Mouse (Mus musculus) CD4-positive, CD25-positive, alpha-beta regulatory T cell, adult 2 months (primary cell): ENCODE data around the gene Npr1.
A peak's percentile ranks its signal among the peaks of the same experiment; 100 is the strongest.

Source experiments
- DNase-seq: peaks from one replicate; pipeline ENCODE4 v3.0.0-alpha.2; 2012; ENCODE audit warnings: low read depth, low spot score

The Npr1 gene

GRCm38 (mm10) chr3:90465686-90466310 is at the start of gene Npr1:
TSS of gene Npr1 (minus strand) at chr3:90465866.
- DNase-seq = peak; percentile 21

- DNase-seq = peak; percentile 18
Measured at GRCm38 (mm10) chr3:90515242-90515641, 49.6 kb upstream of the Npr1 start.

- DNase-seq = peak; percentile 75
Measured at GRCm38 (mm10) chr3:90514691-90515090, 49.0 kb upstream of the Npr1 start.

GRCm38 (mm10) chr3:90513796-90514590 is 48.3 kb upstream of the Npr1 start, which contains the start of the genes S100a1 and S100a13:
TSS of gene S100a1 (minus strand) at chr3:90514392.
TSS of gene S100a13 (plus strand) at chr3:90514435.
- peak; percentile 43 for DNase-seq

- DNase-seq = no peak
Measured at GRCm38 (mm10) chr3:90512948-90513642, 47.4 kb upstream of the Npr1 start.

GRCm38 (mm10) chr3:90512276-90512675 is 46.6 kb upstream of the Npr1 start:
- no peak for DNase-seq

GRCm38 (mm10) chr3:90509747-90510123 is 44.1 kb upstream of the Npr1 start:
- no peak for DNase-seq

- DNase-seq = peak; percentile 100
Measured at GRCm38 (mm10) chr3:90508950-90509746, 43.5 kb upstream of the Npr1 start, which contains the start of gene Chtop. TSS of gene Chtop (minus strand) at chr3:90509498.

GRCm38 (mm10) chr3:90508287-90508949 is 42.8 kb upstream of the Npr1 start:
- DNase-seq = peak; percentile 35

- no peak for DNase-seq
Measured at GRCm38 (mm10) chr3:90506362-90506761, 40.7 kb upstream of the Npr1 start.

GRCm38 (mm10) chr3:90505216-90505615 is 39.5 kb upstream of the Npr1 start:
- no peak for DNase-seq

GRCm38 (mm10) chr3:90503444-90503843 is 37.8 kb upstream of the Npr1 start:
- DNase-seq = no peak

- no peak for DNase-seq
Measured at GRCm38 (mm10) chr3:90497597-90497996, 31.9 kb upstream of the Npr1 start.

- DNase-seq = no peak
Measured at GRCm38 (mm10) chr3:90495850-90496525, 30.3 kb upstream of the Npr1 start.

GRCm38 (mm10) chr3:90493831-90494540 is 28.3 kb upstream of the Npr1 start:
- DNase-seq = no peak

- peak; percentile 72 for DNase-seq
Measured at GRCm38 (mm10) chr3:90491350-90491749, 25.7 kb upstream of the Npr1 start.

GRCm38 (mm10) chr3:90490696-90491256 is 25.1 kb upstream of the Npr1 start, which contains the start of gene Snapin:
TSS of gene Snapin (minus strand) at chr3:90491033.
- peak; percentile 97 for DNase-seq

- no peak for DNase-seq
Measured at GRCm38 (mm10) chr3:90488576-90488975, 22.9 kb upstream of the Npr1 start.

GRCm38 (mm10) chr3:90486998-90487397 is 21.3 kb upstream of the Npr1 start:
- DNase-seq = no peak
